Mouse (Mus musculus) midbrain, embryonic 16.5 days (tissue): ENCODE data around the gene Stxbp6. TPM values are rescaled to one million over a fixed set of nuclear protein-coding genes. Genes with fewer than 3 reads are reported as not detected.

Experiments
- ATAC-seq: fragments of 200-750 bp; cut with Nextera tagmentation; 2 replicates; pipeline ENCODE4 v1.8.0; 2017; ENCODE audit warnings: moderate TSS enrichment
- H3K27ac ChIP-seq: fragments of 300-500 bp; sonication (generic); 2 replicates; pipeline ENCODE4 v1.5.1; 2014; ENCODE audit warnings: mild to moderate bottlenecking, low read length, mixed read lengths
- H3K27me3 ChIP-seq: fragments of 300-500 bp; sonication (generic); 2 replicates; pipeline ENCODE4 v1.6.1; 2014; ENCODE audit warnings: low read depth, low read length, mixed read lengths; ENCODE audit not compliant: control insufficient read depth, insufficient read depth
- H3K36me3 ChIP-seq: fragments of 300-500 bp; sonication (generic); 2 replicates; pipeline ENCODE4 v1.6.1; 2014; ENCODE audit warnings: mild to moderate bottlenecking, low read length, moderate library complexity, mixed read lengths; ENCODE audit not compliant: control insufficient read depth, insufficient read depth
- H3K4me1 ChIP-seq: fragments of 300-500 bp; sonication (generic); 2 replicates; pipeline ENCODE4 v1.6.1; 2014; ENCODE audit warnings: mild to moderate bottlenecking, low read length, mixed read lengths; ENCODE audit not compliant: control insufficient read depth, insufficient read depth
- H3K4me2 ChIP-seq: fragments of 300-500 bp; sonication (generic); 2 replicates; pipeline ENCODE4 v1.6.1; 2014; ENCODE audit warnings: mild to moderate bottlenecking, low read length, mixed read lengths
- H3K4me3 ChIP-seq: fragments of 300-500 bp; sonication (generic); 2 replicates; pipeline ENCODE4 v1.5.1; 2014; ENCODE audit warnings: low read depth, mild to moderate bottlenecking, low read length, moderate library complexity, mixed read lengths
- H3K9ac ChIP-seq: fragments of 300-500 bp; sonication (generic); 2 replicates; pipeline ENCODE4 v1.6.1; 2014; ENCODE audit warnings: low read depth, low read length, mixed read lengths
- H3K9me3 ChIP-seq: fragments of 300-500 bp; sonication (generic); replicated peaks from 2 replicates; pipeline ENCODE4 v1.6.1; 2014; ENCODE audit warnings: mild to moderate bottlenecking, low read length, mixed read lengths; ENCODE audit not compliant: control insufficient read depth, poor library complexity, severe bottlenecking
- WGBS: fragments of 180-500 bp; shearing (Covaris S2); extraction: QIAGEN DNeasy Blood & Tissue Kit; methylation state at CpG from one replicate; pipeline ENCODE4 v1.1.7; 2014; 5-methylcytosine and 5-hydroxymethylcytosine counted together
- polyA plus RNA-seq: library from polyadenylated mRNA; unstranded; fragments of >200 nt; fragmentation: Nextera tagmentation; extraction: Ambion mirVana; gene quantifications from 2 replicates; pipeline ENCODE4 v1.2.1, GENCODE M21; 2015

The Stxbp6 gene
- polyA plus RNA-seq, 1 experiment from 2014 or later, result 26.9 TPM

DNA sequence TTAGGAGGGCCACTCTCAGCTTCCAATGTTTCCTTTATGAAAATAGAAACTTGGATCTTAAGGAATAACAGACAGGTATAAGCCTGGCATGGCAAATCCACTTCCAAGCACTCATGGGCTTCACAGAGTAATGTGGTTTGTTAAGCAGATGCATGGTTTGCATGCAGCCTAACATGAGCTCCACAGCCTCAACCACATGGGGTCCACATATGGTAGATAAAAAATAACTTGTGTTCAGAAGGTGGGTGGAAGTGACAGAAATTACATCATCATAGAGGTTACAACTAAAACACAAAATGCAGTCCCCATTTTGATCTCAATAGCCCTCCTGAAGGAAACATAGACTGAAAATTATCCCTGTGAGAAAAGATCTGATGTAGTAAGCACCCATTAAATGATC lies 63.5 kb downstream of the Stxbp6 start:
- Histone ChIP-seq H3K4me1 (no peaks in the 10 kb centered on the region), H3K9me3 (no peaks in the 10 kb centered on the region), H3K4me2 (no peak overlapping the region), H3K27ac (no peak overlapping the region), H3K9ac (no peak overlapping the region), H3K36me3 (no peaks in the 10 kb centered on the region), H3K27me3 (no peaks in the 10 kb centered on the region), H3K4me3 (no peak overlapping the region)
- no peak for ATAC-seq

DNA sequence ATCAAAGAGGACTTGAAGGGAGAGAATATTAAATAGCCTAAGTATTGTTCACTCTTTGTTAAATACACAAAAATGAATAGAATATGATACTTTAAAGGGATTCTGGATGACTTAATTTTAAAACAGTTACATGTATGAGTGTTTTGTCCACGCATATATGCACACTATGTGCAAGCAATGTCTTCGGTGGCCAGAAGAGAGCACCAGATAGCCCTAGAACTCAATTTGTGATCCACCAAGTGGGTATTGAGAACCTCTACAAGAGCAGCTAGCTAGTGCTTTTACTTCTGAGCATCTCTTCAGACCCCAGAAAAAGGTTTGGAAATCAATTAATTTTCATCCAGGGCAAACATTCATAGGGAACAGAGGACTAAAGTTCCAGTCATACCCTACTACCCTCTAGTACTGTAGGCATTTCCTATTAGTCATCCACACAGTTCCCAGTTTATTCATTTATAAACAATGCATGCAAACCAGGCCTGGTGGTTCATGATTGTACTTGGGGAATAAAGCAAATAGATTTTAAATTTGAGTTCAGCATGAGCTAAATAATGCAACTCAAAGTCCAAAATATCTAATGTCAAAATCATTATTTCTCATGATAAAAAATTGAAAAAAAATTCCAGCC lies 64.4 kb downstream of the Stxbp6 start:
- Histone ChIP-seq H3K36me3 (no peaks in the 10 kb centered on the region), H3K4me3 (no peak overlapping the region), H3K4me2 (no peak overlapping the region), H3K27ac (no peak overlapping the region), H3K9ac (no peak overlapping the region), H3K9me3 (no peaks in the 10 kb centered on the region), H3K27me3 (no peaks in the 10 kb centered on the region), H3K4me1 (no peaks in the 10 kb centered on the region)
- no peak for ATAC-seq
- 92% methylated on average over 2 of the region's 2 CpGs for WGBS

DNA sequence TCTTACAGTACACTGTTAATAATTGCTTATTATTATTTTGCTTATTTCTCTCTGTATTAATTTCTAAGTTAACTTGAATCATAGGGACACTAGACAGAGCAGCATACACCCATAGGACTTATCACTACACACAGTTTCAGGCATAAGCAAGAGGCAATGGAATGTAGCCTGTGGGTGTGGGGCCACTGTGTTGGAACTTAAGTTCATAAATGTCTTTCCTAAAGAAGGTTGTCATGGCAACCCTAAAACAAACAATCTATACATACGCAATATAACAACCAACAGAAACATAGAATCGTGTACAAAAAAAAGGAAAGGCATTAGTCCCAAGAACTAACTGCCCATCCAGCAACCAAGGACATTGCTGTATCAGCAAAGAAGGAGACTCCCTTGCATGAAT lies 67.9 kb downstream of the Stxbp6 start:
- Histone ChIP-seq H3K27ac (no peak overlapping the region), H3K9ac (no peak overlapping the region), H3K27me3 (no peaks in the 10 kb centered on the region), H3K36me3 (no peaks in the 10 kb centered on the region), H3K9me3 (no peaks in the 10 kb centered on the region), H3K4me1 (no peaks in the 10 kb centered on the region), H3K4me2 (no peak overlapping the region), H3K4me3 (no peak overlapping the region)
- no peak for ATAC-seq
- 75% methylated on average over 2 of the region's 2 CpGs for WGBS

DNA sequence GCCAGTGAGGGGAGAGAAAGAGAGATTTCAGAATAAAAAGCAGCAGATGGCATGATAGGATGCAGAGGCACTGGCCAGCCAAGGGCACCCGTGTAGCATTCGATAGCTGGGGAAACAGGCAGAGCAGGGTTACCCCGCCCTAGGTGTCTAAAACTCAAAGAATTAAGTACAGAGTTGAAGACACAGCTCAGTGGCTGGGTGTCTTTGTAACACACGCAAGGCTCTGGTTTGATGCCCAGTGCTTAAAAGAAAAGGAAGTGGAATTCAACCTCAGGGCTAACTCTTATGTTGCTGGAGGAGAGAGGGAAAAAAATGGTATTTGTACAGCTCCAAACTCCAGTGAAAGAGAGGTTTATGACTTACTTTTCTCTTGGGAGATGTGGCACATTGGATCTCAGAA lies 68.5 kb downstream of the Stxbp6 start:
- H3K4me3 ChIP-seq, result no peak overlapping the region
- 87% methylated on average over 4 of the region's 4 CpGs for WGBS
- no peaks in the 10 kb centered on the region for H3K36me3 ChIP-seq
- no peaks in the 10 kb centered on the region for H3K4me1 ChIP-seq
- H3K9ac ChIP-seq, result no peak overlapping the region
- no peak overlapping the region for H3K27ac ChIP-seq
- H3K27me3 ChIP-seq, result no peaks in the 10 kb centered on the region
- H3K4me2 ChIP-seq, result no peak overlapping the region
- H3K9me3 ChIP-seq, result no peaks in the 10 kb centered on the region
- ATAC-seq, result no peak

DNA sequence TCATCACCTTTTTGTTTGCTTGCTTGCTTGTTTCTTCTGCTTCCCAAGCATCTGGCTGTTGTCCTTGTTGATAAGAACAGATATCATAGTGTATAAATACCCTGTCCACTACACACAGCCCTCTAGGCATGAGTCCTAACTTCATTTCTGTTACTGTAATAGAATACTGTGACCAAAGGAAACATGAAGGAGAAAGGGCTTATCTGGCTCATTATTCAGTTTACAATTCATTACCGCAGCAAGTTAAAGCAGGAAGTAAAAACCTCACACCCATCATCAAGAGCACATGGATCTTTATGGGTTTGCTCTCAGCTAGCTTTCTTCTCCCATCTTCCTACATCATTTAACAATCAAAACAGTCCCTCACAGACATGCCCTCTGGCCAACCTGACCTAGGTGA lies 72.5 kb downstream of the Stxbp6 start:
- H3K9me3 ChIP-seq, result no peaks in the 10 kb centered on the region
- no peak overlapping the region for H3K4me2 ChIP-seq
- H3K4me3 ChIP-seq, result no peak overlapping the region
- no peak for ATAC-seq
- H3K27me3 ChIP-seq, result no peaks in the 10 kb centered on the region
- 97% methylated on average over 1 of the region's 1 CpGs for WGBS
- H3K27ac ChIP-seq, result no peak overlapping the region
- H3K36me3 ChIP-seq, result no peaks in the 10 kb centered on the region
- H3K9ac ChIP-seq, result no peak overlapping the region
- H3K4me1 ChIP-seq, result no peaks in the 10 kb centered on the region

DNA sequence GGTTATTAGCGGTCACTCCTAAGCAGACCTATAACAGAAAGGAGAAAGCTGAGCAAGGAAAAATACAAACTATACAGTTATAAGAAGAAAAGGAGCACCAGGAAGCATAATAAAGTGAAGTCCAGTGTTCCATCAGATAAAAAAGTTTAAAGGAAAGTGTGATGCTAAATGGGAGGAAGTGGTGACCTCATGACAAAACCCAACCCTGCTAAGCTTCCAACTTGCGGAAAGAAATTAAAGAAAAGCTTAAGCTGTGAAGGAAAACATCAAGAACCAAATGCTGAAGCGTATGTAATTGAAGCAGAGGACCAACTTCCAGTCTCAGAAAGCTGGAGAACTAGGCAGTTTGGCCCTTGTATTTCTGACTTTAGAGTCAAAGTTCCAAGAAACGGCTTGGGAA lies 77.1 kb downstream of the Stxbp6 start:
- no peak overlapping the region for H3K4me2 ChIP-seq
- no peak overlapping the region for H3K4me3 ChIP-seq
- no peak for ATAC-seq
- no peak overlapping the region for H3K9ac ChIP-seq
- no peaks in the 10 kb centered on the region for H3K4me1 ChIP-seq
- H3K9me3 ChIP-seq, result no peaks in the 10 kb centered on the region
- WGBS, result 86% methylated on average over 4 of the region's 4 CpGs
- no peak overlapping the region for H3K27ac ChIP-seq
- no peaks in the 10 kb centered on the region for H3K27me3 ChIP-seq
- no peaks in the 10 kb centered on the region for H3K36me3 ChIP-seq

DNA sequence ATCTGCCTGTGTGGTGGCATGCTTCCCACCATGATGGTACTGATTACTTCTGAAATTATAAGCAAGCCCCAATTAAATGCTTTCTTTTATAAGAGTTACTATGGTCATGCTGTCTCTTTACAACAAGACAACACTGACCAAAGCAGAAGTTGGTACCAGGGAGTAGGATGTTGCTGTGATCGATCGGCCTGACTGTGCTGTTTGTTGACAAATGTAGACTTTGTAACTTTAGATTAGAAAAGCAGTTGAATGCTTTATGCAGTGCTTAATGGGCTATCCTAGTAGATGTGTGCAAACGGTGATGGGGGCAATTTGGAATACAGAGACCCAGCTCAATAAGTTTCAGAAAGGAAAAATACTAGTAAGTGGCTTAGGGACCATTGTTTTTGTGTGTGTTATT lies 77.6 kb downstream of the Stxbp6 start:
- Histone ChIP-seq H3K4me1 (no peaks in the 10 kb centered on the region), H3K9ac (no peak overlapping the region), H3K27me3 (no peaks in the 10 kb centered on the region), H3K4me2 (no peak overlapping the region), H3K27ac (no peak overlapping the region), H3K9me3 (no peaks in the 10 kb centered on the region), H3K36me3 (no peaks in the 10 kb centered on the region), H3K4me3 (no peak overlapping the region)
- WGBS, result 95% methylated on average over 3 of the region's 3 CpGs
- no peak for ATAC-seq

DNA sequence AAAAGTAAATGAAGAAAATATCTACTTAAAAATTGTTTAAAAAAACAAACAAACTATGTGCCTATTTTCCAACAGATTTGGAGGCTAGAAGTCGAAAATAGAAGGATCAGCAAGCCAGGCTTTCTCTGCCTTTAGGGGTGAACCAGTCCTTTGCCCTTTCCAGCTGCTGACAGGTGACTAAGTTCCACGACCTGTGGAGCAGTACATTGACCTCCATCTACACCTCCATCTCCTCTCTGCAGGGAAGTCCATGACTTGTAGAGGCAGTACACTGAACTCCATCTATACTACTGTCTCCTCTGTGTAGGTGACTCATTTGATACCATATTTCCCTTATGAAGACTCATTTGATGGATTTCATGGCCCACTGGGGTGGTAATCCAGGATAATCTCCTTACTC lies 78.2 kb downstream of the Stxbp6 start:
- H3K9me3 ChIP-seq, result no peaks in the 10 kb centered on the region
- no peak overlapping the region for H3K4me2 ChIP-seq
- no peaks in the 10 kb centered on the region for H3K27me3 ChIP-seq
- no peak overlapping the region for H3K4me3 ChIP-seq
- no peak overlapping the region for H3K27ac ChIP-seq
- H3K36me3 ChIP-seq, result no peaks in the 10 kb centered on the region
- ATAC-seq, result no peak
- no peak overlapping the region for H3K9ac ChIP-seq
- no peaks in the 10 kb centered on the region for H3K4me1 ChIP-seq
- 85% methylated on average over 2 of the region's 2 CpGs for WGBS

DNA sequence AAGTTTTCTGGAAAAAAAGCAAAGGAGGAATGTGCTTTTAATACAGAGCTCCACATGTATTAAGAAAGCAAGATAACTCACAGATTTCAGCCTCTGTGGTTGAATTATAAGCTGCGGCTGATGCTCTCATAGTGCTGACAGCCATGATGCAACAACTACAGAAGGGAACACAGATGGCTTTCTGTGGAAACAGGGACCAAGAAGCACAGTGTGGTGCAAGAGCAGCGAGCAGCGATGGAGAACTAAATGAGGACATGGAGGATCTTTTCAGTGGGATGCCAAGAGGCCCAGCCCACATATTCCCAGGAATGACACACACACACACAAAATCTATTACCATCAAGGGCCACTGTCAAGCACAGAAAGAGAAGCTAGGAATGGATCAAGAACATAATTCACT lies 81.1 kb downstream of the Stxbp6 start:
- Histone ChIP-seq H3K36me3 (no peaks in the 10 kb centered on the region), H3K4me1 (no peaks in the 10 kb centered on the region), H3K4me3 (no peak overlapping the region), H3K27me3 (no peaks in the 10 kb centered on the region), H3K9ac (no peak overlapping the region), H3K27ac (no peak overlapping the region), H3K4me2 (no peak overlapping the region), H3K9me3 (no peaks in the 10 kb centered on the region)
- no peak for ATAC-seq
- 85% methylated on average over 3 of the region's 3 CpGs for WGBS
